Mouse (Mus musculus) brain, embryonic 14.5 days (tissue): Measurements from ENCODE around the gene Myl9.

Source experiments
- CTCF ChIP-seq: fragments of 200-500 bp; IDR thresholded peaks from 2 replicates; pipeline ENCODE4 v1.5.1; 2012; ENCODE audit warnings: inconsistent platforms, mild to moderate bottlenecking, moderate library complexity, borderline replicate concordance; ENCODE audit not compliant: insufficient read depth, insufficient read length; ENCODE audit errors: extremely low read depth
- POLR2A ChIP-seq: fragments of 200-500 bp; IDR thresholded peaks from 2 replicates; pipeline ENCODE4 v1.6.1; 2012; ENCODE audit warnings: mild to moderate bottlenecking, inconsistent platforms, borderline replicate concordance; ENCODE audit not compliant: poor library complexity, insufficient read depth, insufficient read length, severe bottlenecking; ENCODE audit errors: extremely low read depth

DNA sequence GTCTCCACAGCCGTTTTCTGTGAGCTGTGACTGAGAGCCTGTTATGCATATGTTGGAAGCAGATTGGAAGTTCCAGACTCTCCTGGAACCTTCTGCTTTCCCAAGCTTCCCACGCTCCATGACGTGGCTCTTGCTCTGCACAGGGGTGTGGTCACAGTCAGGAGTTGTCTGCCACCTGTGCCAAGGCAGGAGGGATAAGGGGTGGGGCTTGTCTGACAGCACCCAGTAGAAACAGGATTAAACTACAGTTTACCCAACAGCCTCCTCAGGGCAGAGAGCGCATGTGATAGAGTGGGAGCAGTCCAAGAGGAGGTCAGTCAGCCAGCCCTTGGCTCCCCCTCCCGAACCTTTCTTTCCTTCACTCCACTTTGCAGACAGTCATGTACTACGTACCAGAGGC lies 43.1 kb upstream of the Myl9 start:
- TF ChIP-seq POLR2A (no peak), CTCF (no peak)
